Mouse (Mus musculus): Measurements from ENCODE around the gene Pde6d. TPM values are rescaled to one million over a fixed set of nuclear protein-coding genes. Genes with fewer than 3 reads are reported as not detected.
A peak's percentile ranks its signal among the peaks of the same experiment; 100 is the strongest.
"Not testable (repeated sequence)": the region's sequence is repeated elsewhere in the genome, so short reads cannot be mapped to it uniquely, and the experiment has no call there.

The Pde6d gene
- polyA plus RNA-seq, 1 experiment from 2014 or later, result 73.0 TPM

DNA sequence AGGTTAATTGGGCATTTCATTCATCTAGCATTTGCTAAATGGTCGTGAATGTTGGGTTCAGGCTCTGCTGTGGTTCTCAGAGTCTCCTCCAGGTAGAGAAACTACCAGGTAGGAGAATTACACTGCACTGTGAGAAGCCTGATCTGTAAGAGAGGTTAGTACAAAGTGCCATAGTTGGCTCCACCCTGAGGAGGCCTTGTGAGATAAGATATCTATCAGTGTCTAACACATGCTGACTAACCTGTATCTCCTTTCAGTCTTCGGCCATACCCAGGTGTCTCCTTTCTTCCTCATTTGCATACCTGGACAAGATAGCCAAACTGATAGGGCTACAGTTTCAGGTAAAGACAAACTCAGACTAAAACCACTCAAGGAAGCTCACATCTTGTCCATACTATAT lies 19.8 kb downstream of the Pde6d start:
- H3K4me1 ChIP-seq (replicated peaks), result no peaks in the 10 kb centered on the region

DNA sequence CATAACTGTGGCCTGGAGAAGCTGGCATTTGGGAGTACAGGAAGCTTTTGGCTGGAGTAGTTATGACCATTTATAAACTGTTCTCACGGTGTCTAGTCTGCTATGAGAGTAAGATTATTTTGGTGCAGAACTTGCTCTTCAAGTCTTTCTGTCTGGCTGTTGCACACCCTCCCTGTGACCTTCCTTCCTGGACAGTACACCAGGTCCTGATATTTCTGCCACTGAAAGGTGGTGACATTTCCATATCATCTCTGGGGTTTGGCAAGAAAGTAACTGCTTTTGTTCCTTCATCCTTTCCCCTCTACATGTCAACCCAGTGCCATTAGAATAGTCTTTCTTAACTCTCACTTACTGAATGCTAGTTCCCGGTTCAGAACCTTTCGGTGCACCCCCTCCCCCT lies 23.2 kb downstream of the Pde6d start:
- H3K4me3 ChIP-seq, result no peak overlapping the region
- no peaks in the 10 kb centered on the region for H3K27me3 ChIP-seq
- 0 out of 2 replicates have a peak overlapping the region, but pooled peaks have one; percentile 0 for H3K27ac ChIP-seq
- no peak for ATAC-seq (replicated peaks; ENCODE audit: insufficient number of reproducible peaks, insufficient read depth, low FRiP score, low read depth)
- 68% methylated on average over 3 of the region's 3 CpGs for WGBS
- H3K4me1 ChIP-seq (replicated peaks), result no peaks in the 10 kb centered on the region
- H3K4me2 ChIP-seq, result no peak overlapping the region
- H3K9me3 ChIP-seq (replicated peaks), result no peaks in the 10 kb centered on the region
- H3K36me3 ChIP-seq, result peaks cover 15% of the 10 kb centered on the region; the same call in 1 of the 2 replicates
- H3K9ac ChIP-seq, result no peak overlapping the region

More for the DNA sequence above, 19.8 kb downstream of the Pde6d start:
- H3K27me3 ChIP-seq, result no peaks in the 10 kb centered on the region
- peaks cover 16% of the 10 kb centered on the region; the same call in 1 of the 2 replicates for H3K36me3 ChIP-seq
- no peak overlapping the region for H3K9ac ChIP-seq
- ATAC-seq (replicated peaks; ENCODE audit: insufficient number of reproducible peaks, insufficient read depth, low FRiP score, low read depth), result no peak
- 80% methylated on average over 2 of the region's 2 CpGs for WGBS
- H3K4me2 ChIP-seq, result no peak overlapping the region
- no peak overlapping the region for H3K4me3 ChIP-seq
- no peaks in the 10 kb centered on the region for H3K9me3 ChIP-seq (replicated peaks)
- H3K27ac ChIP-seq, result no peak overlapping the region

DNA sequence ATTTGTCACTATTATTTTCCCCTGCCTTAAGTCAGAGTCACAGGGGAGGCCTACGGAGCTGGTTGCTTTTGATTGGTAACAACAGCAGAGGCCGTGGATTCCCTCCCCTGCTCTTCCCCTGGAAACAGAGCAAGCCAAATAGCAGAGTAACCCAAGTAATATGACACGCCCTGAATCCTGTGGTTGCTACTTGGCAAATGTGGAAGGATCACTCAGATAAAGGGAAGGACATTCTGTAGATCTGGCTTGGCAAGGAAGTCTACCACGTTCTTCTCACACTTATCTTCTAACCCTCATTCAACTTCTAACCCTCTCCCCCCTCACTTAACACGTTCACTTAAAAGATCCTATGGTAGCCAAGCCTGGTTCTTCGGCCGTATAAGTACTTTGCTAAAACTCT lies 24.6 kb downstream of the Pde6d start:
- Histone ChIP-seq H3K4me1 (replicated peaks) (no peaks in the 10 kb centered on the region), H3K36me3 (peaks cover 4% of the 10 kb centered on the region; the same call in 1 of the 2 replicates), H3K4me3 (no peak overlapping the region), H3K4me2 (no peak overlapping the region), H3K27me3 (no peaks in the 10 kb centered on the region), H3K27ac (0 out of 2 replicates have a peak overlapping the region, but pooled peaks have one; percentile 6), H3K9me3 (replicated peaks) (no peaks in the 10 kb centered on the region), H3K9ac (no peak overlapping the region)
- ATAC-seq (replicated peaks; ENCODE audit: insufficient number of reproducible peaks, insufficient read depth, low FRiP score, low read depth), result peak; percentile 50; the same call in 1 of the 2 replicates
- WGBS, result 46% methylated on average over 7 of the region's 7 CpGs

DNA sequence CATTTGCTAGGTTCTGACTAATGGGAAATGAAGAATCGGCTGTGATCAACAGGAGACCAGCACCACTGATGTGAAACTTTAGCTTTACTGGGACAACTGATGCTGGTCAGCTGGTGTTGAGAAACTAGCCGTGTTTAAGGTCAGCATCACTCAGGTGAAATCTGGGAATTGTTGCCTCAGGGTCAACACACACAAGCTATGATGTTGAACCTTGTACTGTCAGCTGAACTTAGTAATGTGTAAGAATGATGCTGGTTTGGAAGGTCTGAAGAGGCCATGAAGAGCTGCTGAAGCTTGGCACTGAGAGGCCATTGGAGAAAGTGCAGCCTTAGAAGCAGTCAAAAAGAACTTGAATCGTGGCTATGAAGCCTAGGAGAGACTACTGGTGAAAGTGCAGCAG lies 26.8 kb downstream of the Pde6d start:
- Histone ChIP-seq H3K36me3 (no peaks in the 10 kb centered on the region), H3K9me3 (replicated peaks) (no peaks in the 10 kb centered on the region), H3K27ac (no peak overlapping the region), H3K4me3 (no peak overlapping the region), H3K27me3 (no peaks in the 10 kb centered on the region), H3K4me1 (replicated peaks) (no peaks in the 10 kb centered on the region; the same call in 1 of the 2 replicates), H3K9ac (no peak overlapping the region), H3K4me2 (no peak overlapping the region)
- no peak for ATAC-seq (replicated peaks; ENCODE audit: insufficient number of reproducible peaks, insufficient read depth, low FRiP score, low read depth)
- WGBS, result 90% methylated on average over 3 of the region's 3 CpGs

DNA sequence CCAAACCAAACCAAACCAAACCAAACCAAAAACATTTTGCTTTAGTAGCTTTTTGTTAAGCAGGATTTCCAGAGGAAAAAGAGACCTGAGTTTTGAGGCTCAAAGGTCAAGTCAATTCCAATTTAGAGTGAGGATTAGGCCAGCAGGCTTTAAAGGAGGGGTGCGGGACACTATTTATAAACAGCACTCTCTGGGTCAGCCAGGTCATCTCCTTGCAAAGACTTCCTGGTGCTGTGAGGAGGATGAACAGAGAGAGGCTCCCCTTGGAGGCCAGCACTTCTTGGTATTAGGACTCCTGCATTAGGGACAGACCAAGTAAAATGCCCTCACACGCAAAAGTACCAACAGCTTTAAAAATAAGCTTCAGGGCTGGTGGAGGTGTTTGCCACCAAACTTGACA lies 30.6 kb downstream of the Pde6d start:
- Histone ChIP-seq H3K27me3 (no peaks in the 10 kb centered on the region), H3K4me1 (replicated peaks) (no peaks in the 10 kb centered on the region; the same call in 1 of the 2 replicates), H3K4me3 (no peak overlapping the region), H3K36me3 (0 out of 2 replicates have a peak, but pooled peaks cover 5% of the 10 kb centered on the region), H3K9ac (no peak overlapping the region), H3K27ac (no peak overlapping the region), H3K4me2 (no peak overlapping the region), H3K9me3 (replicated peaks) (no peaks in the 10 kb centered on the region)
- 38% methylated on average over 2 of the region's 2 CpGs for WGBS
- no peak for ATAC-seq (replicated peaks; ENCODE audit: insufficient number of reproducible peaks, insufficient read depth, low FRiP score, low read depth)

DNA sequence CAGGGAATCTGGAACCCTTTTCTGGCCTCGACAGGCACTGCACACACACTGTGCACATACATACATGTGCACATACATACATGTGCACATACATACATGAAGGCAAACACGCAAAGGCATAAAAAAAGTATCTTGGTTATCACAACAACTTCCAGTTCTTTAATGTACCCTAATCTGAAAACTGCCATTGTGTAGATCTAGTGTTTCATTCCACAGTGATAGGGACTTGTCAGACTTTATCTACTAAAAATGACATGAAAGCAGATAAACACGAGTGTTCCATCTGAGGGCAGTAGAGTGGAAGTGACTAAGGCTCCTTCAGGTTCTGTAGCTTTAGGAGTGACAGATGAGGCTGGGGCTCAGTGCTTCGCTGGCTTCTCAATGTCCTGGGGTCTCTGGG lies 31.1 kb downstream of the Pde6d start:
- Histone ChIP-seq H3K4me1 (replicated peaks) (no peaks in the 10 kb centered on the region; the same call in 1 of the 2 replicates), H3K9ac (no peak overlapping the region), H3K36me3 (0 out of 2 replicates have a peak, but pooled peaks cover 5% of the 10 kb centered on the region), H3K4me2 (no peak overlapping the region), H3K27me3 (no peaks in the 10 kb centered on the region), H3K4me3 (no peak overlapping the region), H3K27ac (no peak overlapping the region), H3K9me3 (replicated peaks) (no peaks in the 10 kb centered on the region)
- no peak for ATAC-seq (replicated peaks; ENCODE audit: insufficient number of reproducible peaks, insufficient read depth, low FRiP score, low read depth)
- WGBS, result 64% methylated on average over 4 of the region's 4 CpGs

DNA sequence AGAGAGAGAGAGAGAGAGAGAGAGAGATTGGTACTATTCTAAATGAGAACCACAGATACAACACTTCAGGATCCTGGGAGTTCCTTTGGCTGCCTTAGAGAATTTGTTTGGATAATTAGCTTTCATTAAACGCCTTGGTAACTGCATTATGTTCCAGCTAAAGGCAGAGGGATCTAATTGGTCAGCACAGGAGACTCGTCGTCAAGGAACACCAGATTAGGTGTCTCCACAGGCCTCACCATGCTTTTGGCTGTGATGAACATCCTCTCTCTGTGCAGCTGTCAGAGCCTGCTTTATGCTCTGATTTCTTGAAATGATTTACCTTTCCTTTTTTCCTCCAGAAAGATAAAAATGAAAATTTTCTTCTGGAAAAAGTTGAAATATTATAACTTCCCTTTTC lies 35.6 kb downstream of the Pde6d start:
- Histone ChIP-seq H3K27me3 (no peaks in the 10 kb centered on the region), H3K4me3 (no peak overlapping the region), H3K27ac (no peak overlapping the region), H3K4me1 (replicated peaks) (no peaks in the 10 kb centered on the region; the same call in 1 of the 2 replicates), H3K4me2 (no peak overlapping the region), H3K36me3 (peaks cover 41% of the 10 kb centered on the region), H3K9me3 (replicated peaks) (no peaks in the 10 kb centered on the region), H3K9ac (no peak overlapping the region)
- no peak for ATAC-seq (replicated peaks; ENCODE audit: insufficient number of reproducible peaks, insufficient read depth, low FRiP score, low read depth)
- WGBS, result 73% methylated on average over 3 of the region's 3 CpGs

DNA sequence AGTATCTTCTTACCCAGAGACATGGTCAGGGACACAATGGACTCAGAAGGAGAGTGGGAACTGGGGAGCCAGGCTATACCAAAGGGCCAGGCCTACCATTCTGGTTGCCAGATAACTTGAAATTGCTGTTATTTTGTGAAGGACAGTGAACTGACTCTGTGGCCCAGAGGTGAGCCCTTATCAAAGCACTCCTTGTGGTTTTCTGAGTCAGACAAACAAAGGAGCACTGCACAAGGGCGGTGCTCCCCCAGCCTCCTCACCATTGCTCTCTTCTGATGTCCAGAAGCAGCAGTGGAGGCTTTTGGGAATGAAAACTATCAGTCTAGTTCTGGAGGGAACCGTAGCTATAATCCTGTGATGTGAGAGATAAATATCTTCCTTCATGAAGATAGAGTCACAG lies 39.8 kb downstream of the Pde6d start:
- Histone ChIP-seq H3K4me1 (replicated peaks) (no peaks in the 10 kb centered on the region), H3K9ac (no peak overlapping the region), H3K27me3 (no peaks in the 10 kb centered on the region), H3K4me3 (no peak overlapping the region), H3K9me3 (replicated peaks) (no peaks in the 10 kb centered on the region), H3K27ac (no peak overlapping the region), H3K4me2 (no peak overlapping the region), H3K36me3 (peaks cover 44% of the 10 kb centered on the region)
- no peak for ATAC-seq (replicated peaks; ENCODE audit: insufficient number of reproducible peaks, insufficient read depth, low FRiP score, low read depth)
- WGBS, result 85% methylated on average over 2 of the region's 2 CpGs

DNA sequence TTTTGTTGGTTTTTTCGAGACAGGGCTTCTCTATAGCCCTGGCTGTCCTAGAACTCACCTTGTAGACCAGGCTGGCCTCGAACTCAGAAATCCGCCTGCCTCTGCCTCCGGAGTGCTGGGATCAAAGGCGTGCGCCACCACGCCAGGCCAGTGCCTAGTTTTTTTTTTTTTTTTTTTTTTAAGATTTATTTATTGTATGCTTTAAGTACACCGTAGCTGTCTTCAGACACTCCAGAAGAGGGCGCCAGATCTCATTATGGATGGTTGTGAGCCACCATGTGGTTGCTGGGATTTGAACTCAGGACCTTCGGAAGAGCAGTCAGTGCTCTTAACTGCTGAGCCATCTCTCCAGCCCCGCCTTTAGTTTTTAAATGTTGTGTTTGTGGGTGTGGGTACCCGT lies 42.8 kb downstream of the Pde6d start:
- not testable (repeated sequence) for H3K9ac ChIP-seq; H3K27me3 ChIP-seq; H3K27ac ChIP-seq; ATAC-seq (replicated peaks; ENCODE audit: insufficient number of reproducible peaks, insufficient read depth, low FRiP score, low read depth); H3K4me3 ChIP-seq; H3K4me1 ChIP-seq (replicated peaks); H3K4me2 ChIP-seq; H3K9me3 ChIP-seq (replicated peaks)
- H3K36me3 ChIP-seq, result peaks cover 30% of the 10 kb centered on the region
- 86% methylated on average over 12 of the region's 12 CpGs for WGBS

DNA sequence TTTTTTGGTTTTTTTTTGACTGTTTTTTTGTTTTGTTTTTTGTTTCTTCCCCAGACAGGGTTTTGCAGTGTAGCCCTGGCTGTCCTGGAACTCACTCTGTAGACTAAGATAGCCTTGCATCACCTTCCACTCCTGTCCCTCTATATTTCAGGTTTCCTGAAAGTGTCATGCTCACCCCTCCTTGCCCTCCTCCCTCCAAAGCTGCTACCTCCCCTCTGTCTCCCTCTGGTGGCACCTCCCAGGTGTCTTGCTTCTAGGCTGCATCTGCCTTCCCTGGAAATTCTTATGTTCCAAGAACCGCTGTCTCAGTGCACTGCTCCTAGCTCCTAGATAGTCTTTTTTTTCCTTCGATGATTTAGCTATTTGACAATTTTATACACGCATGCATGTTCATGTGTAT lies 44.0 kb downstream of the Pde6d start:
- H3K9me3 ChIP-seq (replicated peaks), result no peaks in the 10 kb centered on the region
- H3K36me3 ChIP-seq, result peaks cover 18% of the 10 kb centered on the region
- no peak overlapping the region for H3K27ac ChIP-seq
- no peaks in the 10 kb centered on the region for H3K27me3 ChIP-seq
- WGBS, result 61% methylated on average over 3 of the region's 3 CpGs
- no peak overlapping the region for H3K9ac ChIP-seq
- no peak overlapping the region for H3K4me3 ChIP-seq
- H3K4me2 ChIP-seq, result no peak overlapping the region
- no peak for ATAC-seq (replicated peaks; ENCODE audit: insufficient number of reproducible peaks, insufficient read depth, low FRiP score, low read depth)
- H3K4me1 ChIP-seq (replicated peaks), result no peaks in the 10 kb centered on the region

DNA sequence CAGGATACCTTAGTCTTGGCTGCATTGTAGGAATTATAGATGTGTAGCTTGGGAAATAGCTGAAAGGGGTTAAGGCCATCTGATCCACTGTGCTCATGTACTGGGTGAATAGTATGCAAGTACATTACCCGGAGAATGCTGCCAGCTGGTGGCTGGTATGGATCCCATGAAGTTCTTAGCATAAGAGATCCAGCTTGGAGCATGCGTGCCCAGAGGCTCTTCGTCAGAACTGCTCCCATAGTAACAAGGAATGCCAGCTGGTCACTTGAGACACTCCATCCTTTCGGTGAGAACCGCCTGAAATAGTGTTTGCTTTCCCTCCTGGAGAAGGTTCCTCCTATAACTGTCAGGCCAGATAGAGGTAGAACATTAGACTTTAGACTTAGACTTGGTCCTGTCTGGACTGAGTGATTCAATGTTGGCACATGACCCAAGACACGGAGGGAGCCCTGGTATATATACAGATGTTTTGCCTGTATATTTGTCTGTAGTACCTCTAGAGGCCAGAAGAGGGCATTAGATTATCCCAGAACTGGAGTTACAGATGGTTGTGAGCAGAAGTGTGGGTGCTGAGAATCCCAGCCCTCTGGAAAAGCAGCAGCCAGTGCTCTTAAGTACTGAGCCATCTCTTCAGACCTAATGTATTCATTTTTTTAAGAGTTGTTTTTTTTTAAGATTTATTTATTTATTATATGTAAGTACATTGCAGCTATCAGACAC lies 48.9 kb downstream of the Pde6d start:
- peaks cover 20% of the 10 kb centered on the region for H3K36me3 ChIP-seq
- H3K4me1 ChIP-seq (replicated peaks), result peaks cover 34% of the 10 kb centered on the region
- no peaks in the 10 kb centered on the region for H3K27me3 ChIP-seq
- no peak overlapping the region for H3K4me2 ChIP-seq
- H3K27ac ChIP-seq, result no peak overlapping the region
- 83% methylated on average over 6 of the region's 6 CpGs for WGBS
- no peak for ATAC-seq (replicated peaks; ENCODE audit: insufficient number of reproducible peaks, insufficient read depth, low FRiP score, low read depth)
- no peak overlapping the region for H3K4me3 ChIP-seq
- H3K9ac ChIP-seq, result no peak overlapping the region
- no peaks in the 10 kb centered on the region for H3K9me3 ChIP-seq (replicated peaks)
